Mouse (Mus musculus): ENCODE measurements around the gene H2-Oa.
A peak's percentile ranks its signal among the peaks of the same experiment; 100 is the strongest.

The H2-Oa gene

GRCm38 (mm10) chr17:34121879-34122187 is 29.7 kb downstream of the H2-Oa start:
- DNase-seq (ENCODE audit: low spot score in 2 of 2), result peak in 1 of 2 experiments; percentile 71

GRCm38 (mm10) chr17:34122188-34122984 is 30.2 kb downstream of the H2-Oa start, which contains the start of gene Brd2:
Gene Brd2, minus strand, starts transcription at chr17:34122634.
- peak; percentile 95 to 96 for DNase-seq (ENCODE audit: low spot score in 2 of 2)

GRCm38 (mm10) chr17:34123111-34123510 is 31.0 kb downstream of the H2-Oa start:
- DNase-seq (ENCODE audit: low spot score in 2 of 2), result no peak

- DNase-seq (ENCODE audit: low spot score in 2 of 2), result no peak
Measured at GRCm38 (mm10) chr17:34123518-34123917, 31.4 kb downstream of the H2-Oa start.

GRCm38 (mm10) chr17:34124649-34125048 is 32.5 kb downstream of the H2-Oa start:
- no peak for DNase-seq (ENCODE audit: low spot score in 2 of 2)

GRCm38 (mm10) chr17:34126826-34127420 is 34.8 kb downstream of the H2-Oa start:
- no peak for DNase-seq (ENCODE audit: low spot score in 2 of 2)

GRCm38 (mm10) chr17:34127475-34127874 is 35.3 kb downstream of the H2-Oa start:
- DNase-seq (ENCODE audit: low spot score in 2 of 2), result peak in 1 of 2 experiments; percentile 83

- no peak for DNase-seq (ENCODE audit: low spot score in 2 of 2)
Measured at GRCm38 (mm10) chr17:34128264-34128937, 36.3 kb downstream of the H2-Oa start.

GRCm38 (mm10) chr17:34128944-34129791 is 37.0 kb downstream of the H2-Oa start:
- no peak for DNase-seq (ENCODE audit: low spot score in 2 of 2)

- DNase-seq (ENCODE audit: low spot score in 2 of 2), result no peak
Measured at GRCm38 (mm10) chr17:34130073-34130947, 38.2 kb downstream of the H2-Oa start.

- no peak for DNase-seq (ENCODE audit: low spot score in 2 of 2)
Measured at GRCm38 (mm10) chr17:34131911-34132310, 39.8 kb downstream of the H2-Oa start.

- DNase-seq (ENCODE audit: low spot score in 2 of 2), result peak in 1 of 2 experiments; percentile 60
Measured at GRCm38 (mm10) chr17:34133289-34133688, 41.1 kb downstream of the H2-Oa start.

- no peak for DNase-seq (ENCODE audit: low spot score in 2 of 2)
Measured at GRCm38 (mm10) chr17:34134451-34134850, 42.3 kb downstream of the H2-Oa start.

GRCm38 (mm10) chr17:34135297-34136224 is 43.4 kb downstream of the H2-Oa start:
- DNase-seq (ENCODE audit: low spot score in 2 of 2), result peak; percentile 99

- no peak for DNase-seq (ENCODE audit: low spot score in 2 of 2)
Measured at GRCm38 (mm10) chr17:34137601-34138000, 45.5 kb downstream of the H2-Oa start.

- DNase-seq (ENCODE audit: low spot score in 2 of 2), result no peak
Measured at GRCm38 (mm10) chr17:34138655-34139054, 46.5 kb downstream of the H2-Oa start.

- no peak for DNase-seq (ENCODE audit: low spot score in 2 of 2)
Measured at GRCm38 (mm10) chr17:34139416-34139815, 47.3 kb downstream of the H2-Oa start.

GRCm38 (mm10) chr17:34140240-34140639 is 48.1 kb downstream of the H2-Oa start:
- DNase-seq (ENCODE audit: low spot score in 2 of 2), result no peak

GRCm38 (mm10) chr17:34141448-34141847 is 49.3 kb downstream of the H2-Oa start:
- no peak for DNase-seq (ENCODE audit: low spot score in 2 of 2)

All from spleen, postnatal 10 days (tissue).